Mouse (Mus musculus): ENCODE data around the gene Ndufb7. TPM values are rescaled to one million over a fixed set of nuclear protein-coding genes. Genes with fewer than 3 reads are reported as not detected.
A peak's percentile ranks its signal among the peaks of the same experiment; 100 is the strongest.

Ndufb7 gene
- polyA plus RNA-seq, 1 experiment from 2014 or later: 253 TPM

- Histone ChIP-seq H3K27ac (no peak overlapping the region), H3K4me3 (no peak overlapping the region), H3K36me3 (peaks cover 47% of the 10 kb centered on the region), H3K27me3 (no peaks in the 10 kb centered on the region), H3K9me3 (no peaks in the 10 kb centered on the region), H3K9ac (no peak overlapping the region), H3K4me1 (peaks cover 26% of the 10 kb centered on the region), H3K4me2 (no peak overlapping the region)
- ATAC-seq (ENCODE audit: insufficient number of reproducible peaks, low FRiP score, low TSS enrichment, low read depth): no peak
- 97% methylated on average over 4 of the region's 4 CpGs for WGBS
These were observed 45.5 kb downstream of the Ndufb7 start for GRCm38 (mm10) chr8:83611921-83612320.

DNA sequence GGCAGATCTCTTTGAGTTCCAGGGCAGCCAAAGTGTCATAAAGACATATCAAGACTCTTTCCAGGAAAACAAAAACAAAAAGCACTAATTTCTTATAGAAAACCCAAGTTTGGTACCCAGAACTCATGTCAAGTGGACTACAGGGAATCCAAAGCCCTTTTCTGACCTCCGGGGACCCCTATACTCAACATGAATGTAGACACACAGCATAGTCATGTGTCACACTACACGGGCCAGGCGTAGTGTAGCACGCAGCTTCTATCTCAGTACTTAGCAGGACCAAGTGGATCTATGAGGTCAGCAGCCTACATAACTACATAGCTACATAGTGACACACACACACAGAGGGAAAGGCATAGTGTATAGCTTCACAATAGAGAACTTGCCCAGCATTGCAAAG, 47.2 kb downstream of the Ndufb7 start:
- no peak for ATAC-seq (ENCODE audit: insufficient number of reproducible peaks, low FRiP score, low TSS enrichment, low read depth)
- Histone ChIP-seq H3K9ac (no peak overlapping the region), H3K4me2 (no peak overlapping the region), H3K4me1 (peaks cover 20% of the 10 kb centered on the region), H3K9me3 (no peaks in the 10 kb centered on the region), H3K36me3 (peaks cover 47% of the 10 kb centered on the region), H3K4me3 (no peak overlapping the region), H3K27ac (no peak overlapping the region), H3K27me3 (no peaks in the 10 kb centered on the region)
- WGBS: 90% methylated on average over 4 of the region's 4 CpGs

DNA sequence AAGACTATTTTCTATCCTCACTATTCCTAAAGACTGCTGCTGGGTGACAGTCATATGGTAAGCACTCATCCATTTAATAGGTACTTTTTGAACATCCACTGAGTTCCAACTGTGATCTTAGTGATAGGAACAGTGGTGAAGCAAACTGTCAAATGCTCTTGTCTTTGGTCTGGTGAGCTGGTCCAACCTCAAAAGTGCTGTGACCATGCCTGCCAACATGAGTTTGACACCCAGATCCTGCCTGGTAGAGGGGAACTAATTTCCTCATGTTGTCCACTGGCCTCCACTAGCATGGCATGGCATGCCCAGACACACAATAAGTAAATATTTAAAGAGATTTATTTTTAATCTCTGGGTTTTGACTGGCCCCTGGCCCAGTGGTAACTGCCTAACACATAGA, 50.2 kb downstream of the Ndufb7 start:
- Histone ChIP-seq H3K27me3 (no peaks in the 10 kb centered on the region), H3K9me3 (no peaks in the 10 kb centered on the region), H3K36me3 (peaks cover 27% of the 10 kb centered on the region), H3K4me3 (no peak overlapping the region), H3K4me1 (0 out of 2 replicates have a peak, but pooled peaks cover 4% of the 10 kb centered on the region), H3K9ac (no peak overlapping the region), H3K4me2 (no peak overlapping the region), H3K27ac (no peak overlapping the region)
- ATAC-seq (ENCODE audit: insufficient number of reproducible peaks, low FRiP score, low TSS enrichment, low read depth): no peak

DNA sequence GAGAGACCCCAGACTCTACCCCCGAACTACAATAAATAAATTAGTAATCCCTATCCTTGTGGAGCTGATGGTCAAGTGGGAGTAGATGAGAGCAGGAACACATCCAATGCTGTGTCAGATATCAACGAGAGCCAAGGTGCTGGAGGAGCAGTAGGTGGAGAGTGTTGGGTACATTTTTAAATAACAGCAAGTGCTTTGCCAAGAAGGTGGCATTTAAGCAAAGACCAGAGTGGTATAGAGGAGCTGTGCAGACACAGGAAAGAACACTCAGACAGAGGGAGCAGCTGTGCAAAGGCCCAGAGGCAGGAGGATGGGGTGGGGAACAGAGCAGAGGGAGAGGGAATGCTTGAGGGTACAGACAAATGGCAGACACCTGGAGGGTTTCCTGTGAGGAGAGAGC, 50.6 kb downstream of the Ndufb7 start:
- 79% methylated on average over 2 of the region's 2 CpGs for WGBS
- Histone ChIP-seq H3K9me3 (no peaks in the 10 kb centered on the region), H3K4me2 (no peak overlapping the region), H3K9ac (no peak overlapping the region), H3K4me1 (0 out of 2 replicates have a peak, but pooled peaks cover 8% of the 10 kb centered on the region), H3K4me3 (no peak overlapping the region), H3K36me3 (peaks cover 22% of the 10 kb centered on the region), H3K27ac (no peak overlapping the region), H3K27me3 (no peaks in the 10 kb centered on the region)
- no peak for ATAC-seq (ENCODE audit: insufficient number of reproducible peaks, low FRiP score, low TSS enrichment, low read depth)

DNA sequence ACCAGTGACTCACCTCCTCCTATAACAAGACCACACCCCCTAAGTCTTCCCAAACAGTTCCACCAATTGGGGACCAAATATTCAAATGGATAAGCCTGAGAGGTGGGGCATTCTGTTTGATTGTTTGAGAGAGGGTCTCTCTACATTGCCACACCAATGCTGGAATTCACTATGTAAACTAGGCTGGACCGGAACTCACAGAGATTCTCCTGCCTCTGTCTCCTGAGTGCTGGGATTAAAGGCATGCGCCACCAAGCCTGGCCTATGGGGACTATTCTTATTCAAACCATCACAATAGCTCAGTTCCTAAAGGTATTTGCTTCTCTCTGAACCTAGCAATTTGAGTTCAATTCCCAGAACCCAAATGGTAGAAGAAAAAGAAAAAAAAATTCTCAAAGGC, 52.1 kb downstream of the Ndufb7 start:
- Histone ChIP-seq H3K4me2 (no peak overlapping the region), H3K9me3 (no peaks in the 10 kb centered on the region), H3K4me3 (no peak overlapping the region), H3K36me3 (peaks cover 8% of the 10 kb centered on the region; the same call in 1 of the 2 replicates), H3K27me3 (no peaks in the 10 kb centered on the region), H3K27ac (no peak overlapping the region), H3K9ac (no peak overlapping the region), H3K4me1 (0 out of 2 replicates have a peak, but pooled peaks cover 10% of the 10 kb centered on the region)
- WGBS: 98% methylated on average over 2 of the region's 2 CpGs
- no peak for ATAC-seq (ENCODE audit: insufficient number of reproducible peaks, low FRiP score, low TSS enrichment, low read depth)

- Histone ChIP-seq H3K4me2 (no peak overlapping the region), H3K36me3 (no peaks in the 10 kb centered on the region), H3K4me3 (no peak overlapping the region), H3K9me3 (no peaks in the 10 kb centered on the region), H3K9ac (no peak overlapping the region), H3K4me1 (0 out of 2 replicates have a peak, but pooled peaks cover 10% of the 10 kb centered on the region), H3K27me3 (no peaks in the 10 kb centered on the region), H3K27ac (peak overlapping the region; percentile 83)
- WGBS: 69% methylated on average over 9 of the region's 9 CpGs
- peak; percentile 72 for ATAC-seq (ENCODE audit: insufficient number of reproducible peaks, low FRiP score, low TSS enrichment, low read depth)
These were observed 53.3 kb downstream of the Ndufb7 start for GRCm38 (mm10) chr8:83619568-83620285.

Other genes starting within 250 kb of the Ndufb7 start
- gene Elmod2, start 234.2 kb upstream of the Ndufb7 start, polyA plus RNA-seq (2015; fragmentation: Nextera tagmentation; extraction: Ambion mirVana): 15.2 and 16.1 TPM in 2 replicates
- gene Mgat4d, start 218.2 kb upstream of the Ndufb7 start, polyA plus RNA-seq (2015; fragmentation: Nextera tagmentation; extraction: Ambion mirVana): not detected in 2 replicates
- 0.24 and 0.36 TPM in 2 replicates for gene Clgn, start 176.8 kb upstream of the Ndufb7 start, polyA plus RNA-seq (2015; fragmentation: Nextera tagmentation; extraction: Ambion mirVana)
- gene Scoc, start 108.3 kb upstream of the Ndufb7 start, polyA plus RNA-seq (2015; fragmentation: Nextera tagmentation; extraction: Ambion mirVana): 96.1 and 112 TPM in 2 replicates
- not detected in 2 replicates for gene Olfr370, start 30.9 kb upstream of the Ndufb7 start, polyA plus RNA-seq (2015; fragmentation: Nextera tagmentation; extraction: Ambion mirVana)
- 544 and 583 TPM in 2 replicates for gene Tecr, start 41.3 kb downstream of the Ndufb7 start, polyA plus RNA-seq (2015; fragmentation: Nextera tagmentation; extraction: Ambion mirVana)
- 78.5 and 79.1 TPM in 2 replicates for gene Dnajb1, start 41.5 kb downstream of the Ndufb7 start, polyA plus RNA-seq (2015; fragmentation: Nextera tagmentation; extraction: Ambion mirVana)
- 182 and 187 TPM in 2 replicates for gene Gipc1, start 86.0 kb downstream of the Ndufb7 start, polyA plus RNA-seq (2015; fragmentation: Nextera tagmentation; extraction: Ambion mirVana)
- 0.95 and 1.1 TPM in 2 replicates for gene Ptger1, start 100.0 kb downstream of the Ndufb7 start, polyA plus RNA-seq (2015; fragmentation: Nextera tagmentation; extraction: Ambion mirVana)
- gene Pkn1, start 132.5 kb downstream of the Ndufb7 start, polyA plus RNA-seq (2015; fragmentation: Nextera tagmentation; extraction: Ambion mirVana): 19.6 and 20.0 TPM in 2 replicates
- 126 and 127 TPM in 2 replicates for gene Ddx39, start 148.5 kb downstream of the Ndufb7 start, polyA plus RNA-seq (2015; fragmentation: Nextera tagmentation; extraction: Ambion mirVana)
- gene Adgre5, start 174.7 kb downstream of the Ndufb7 start, polyA plus RNA-seq (2015; fragmentation: Nextera tagmentation; extraction: Ambion mirVana): 46.1 and 52.6 TPM in 2 replicates